Mouse (Mus musculus) gastrocnemius, adult 8-10 months (tissue): ENCODE data around the gene Mapkapk2. TPM values are rescaled to one million over a fixed set of nuclear protein-coding genes. Genes with fewer than 3 reads are reported as not detected.
"Not testable (repeated sequence)": the region's sequence is repeated elsewhere in the genome, so short reads cannot be mapped to it uniquely, and the experiment has no call there.

Source experiments
- DNase-seq, 2 experiments: peaks; one replicate each; pipeline ENCODE4 v3.0.0; 2022; ENCODE audit warnings: low spot score in 2 of 2
- total RNA-seq, 4 experiments: library from RNA; stranded (reverse); gene quantifications; 2 replicates each; pipeline ENCODE4 v1.2.4; 2022

Gene Mapkapk2
- 100 to 1,000 TPM; 215 to 257 (median 231) TPM for total RNA-seq

GRCm38 (mm10) chr1:131097700-131098094 is at the start of gene Mapkapk2:
Gene Mapkapk2, minus strand, starts transcription at chr1:131097826.
- peak; percentile 78 to 83 for DNase-seq

DNA sequence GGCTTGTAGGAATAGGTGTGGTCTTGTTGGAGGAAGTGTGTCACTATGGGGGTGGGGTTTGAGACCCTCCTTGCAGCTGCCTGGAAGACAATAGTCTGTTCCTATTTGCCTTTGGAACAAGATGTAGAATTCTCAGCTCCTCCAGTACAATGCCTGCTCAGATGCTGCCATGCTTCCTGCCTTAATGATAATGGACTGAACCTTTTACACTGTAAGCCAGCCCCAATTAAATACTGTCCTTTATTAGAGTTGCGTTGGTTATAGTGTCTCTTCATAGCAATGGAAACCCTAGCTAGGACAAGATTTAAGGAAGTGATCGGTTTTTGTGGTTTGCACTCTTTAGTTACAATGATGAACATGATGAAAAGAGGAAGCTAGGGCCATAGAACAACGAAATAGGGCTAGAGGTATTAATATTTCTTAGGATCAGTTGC is 48.6 kb upstream of the Mapkapk2 start:
- DNase-seq = no peak

DNA sequence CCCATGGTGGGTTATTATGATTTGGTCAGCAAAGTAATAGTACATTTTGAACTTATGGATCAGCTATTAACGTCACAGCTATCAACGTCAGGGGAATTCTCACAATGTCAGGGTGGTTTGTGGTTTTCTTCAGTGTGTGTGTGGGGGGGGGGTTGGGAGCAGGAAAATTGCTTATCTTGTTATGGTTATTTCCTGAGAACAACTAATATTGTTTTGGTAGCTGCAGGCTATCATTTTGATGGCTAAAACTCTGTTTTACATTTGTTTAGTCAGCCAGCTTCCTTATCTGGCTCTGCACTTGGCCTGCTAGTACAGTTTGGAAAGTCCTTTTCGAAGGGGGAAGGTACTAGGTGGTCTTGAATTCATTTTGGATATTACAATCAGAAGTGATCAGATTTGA is 47.6 kb upstream of the Mapkapk2 start:
- DNase-seq = not testable (repeated sequence)

- DNase-seq = no peak
Measured at GRCm38 (mm10) chr1:131142472-131142871, 44.8 kb upstream of the Mapkapk2 start.

- DNase-seq = no peak
Measured at GRCm38 (mm10) chr1:131141449-131141848, 43.8 kb upstream of the Mapkapk2 start.

DNA sequence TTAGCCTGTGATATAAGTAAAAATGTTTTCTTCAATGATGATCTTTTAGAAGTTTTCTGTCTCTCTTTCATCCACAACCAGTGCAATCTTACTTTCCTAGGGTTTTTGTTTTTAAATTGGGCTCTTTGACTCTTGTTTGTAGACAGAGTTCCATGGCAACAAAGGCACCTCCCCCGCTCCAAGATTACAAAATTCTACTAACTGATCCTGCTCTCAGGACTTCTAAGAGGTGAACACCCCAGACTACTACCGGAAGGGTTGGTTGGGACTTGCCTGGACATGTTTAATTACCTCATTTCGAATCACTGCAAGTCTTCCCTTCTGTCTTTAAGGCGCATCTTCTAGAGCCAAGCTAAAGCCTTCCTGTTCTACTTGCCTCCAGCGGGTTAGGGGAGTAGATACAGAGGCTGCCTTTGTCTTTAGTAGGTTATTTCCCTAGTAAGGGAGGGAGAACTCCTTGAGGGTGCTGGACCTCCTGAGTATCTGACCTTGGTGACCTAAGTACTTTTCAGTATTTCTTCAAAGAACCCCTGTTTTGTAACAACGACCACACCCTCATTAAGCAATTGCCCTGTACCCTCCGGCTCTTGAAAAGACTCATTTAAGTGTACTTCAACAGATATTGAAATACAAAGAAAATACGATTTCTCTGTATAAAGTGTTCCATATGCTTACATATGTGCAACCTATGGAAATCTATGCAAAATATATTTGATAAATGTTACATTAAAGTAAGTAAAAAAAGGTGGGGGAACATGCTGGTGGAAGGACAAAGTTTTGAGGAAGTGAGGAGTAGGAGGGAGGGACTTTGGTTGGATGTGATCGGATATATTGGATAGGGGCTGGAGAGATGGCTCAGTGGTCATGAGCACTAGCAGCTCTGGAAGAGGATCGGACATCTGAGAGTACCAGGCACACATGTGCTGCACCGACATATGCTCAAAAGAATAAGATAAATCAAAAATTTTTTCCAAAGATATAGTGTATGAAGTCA is 41.8 kb upstream of the Mapkapk2 start:
- DNase-seq = no peak

GRCm38 (mm10) chr1:131138191-131139016 is 40.8 kb upstream of the Mapkapk2 start, which contains the start of gene Dyrk3:
Gene Dyrk3, minus strand, starts transcription at chr1:131138340.
- peak; percentile 72 to 79 for DNase-seq

DNA sequence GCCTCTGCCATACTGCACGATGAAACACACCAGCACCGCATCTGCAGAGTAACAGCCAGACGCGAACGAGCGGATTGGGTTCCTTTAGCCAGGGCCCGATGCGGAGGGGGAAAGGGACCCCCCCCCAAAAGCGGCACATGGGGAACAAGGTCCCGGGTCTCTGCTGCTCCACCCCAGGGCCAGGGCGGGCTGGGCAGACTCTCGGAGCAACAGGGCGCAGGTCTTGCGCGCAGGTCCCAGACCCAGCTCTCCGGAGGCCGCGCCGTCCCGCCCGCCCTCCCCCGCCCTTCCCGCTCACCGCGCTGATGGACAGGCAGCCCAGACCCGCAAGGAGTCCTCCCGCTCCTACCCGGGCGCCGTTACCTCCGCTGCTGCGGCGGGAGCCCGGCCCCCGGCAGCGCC is 40.1 kb upstream of the Mapkapk2 start:
- DNase-seq = no peak

- no peak for DNase-seq
Measured at GRCm38 (mm10) chr1:131137111-131137510, 39.5 kb upstream of the Mapkapk2 start.

DNA sequence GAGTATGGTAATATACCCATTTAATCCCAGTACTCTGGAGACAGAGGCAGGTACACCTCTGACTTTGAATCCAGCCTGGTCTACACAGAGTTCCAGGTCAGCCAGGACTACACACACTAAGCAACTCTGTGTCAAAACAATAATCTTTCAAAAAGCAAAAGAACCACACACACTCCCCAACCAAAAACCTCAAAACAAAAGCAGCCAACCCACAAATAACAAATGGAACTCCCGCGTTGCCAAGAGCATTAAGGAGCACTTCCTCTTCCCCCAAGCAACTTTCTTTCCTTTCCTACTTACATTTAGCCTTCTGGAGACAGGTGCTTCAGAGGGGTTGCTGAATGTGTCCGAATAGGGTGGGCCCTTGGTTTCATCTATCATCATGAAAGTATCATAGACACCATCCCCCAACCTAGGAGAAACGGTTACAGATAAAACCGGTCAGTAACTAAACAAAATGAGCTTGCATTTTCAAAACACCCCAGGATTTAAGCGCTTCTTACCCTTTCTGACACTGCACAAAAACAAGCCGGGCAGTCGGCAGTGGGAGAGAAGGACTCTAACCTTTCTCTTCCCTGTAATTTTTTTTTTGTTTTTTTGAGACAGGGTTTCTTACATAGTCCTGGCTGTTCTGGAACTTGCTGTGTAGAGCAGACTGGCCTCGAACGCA is 38.5 kb upstream of the Mapkapk2 start:
- no peak for DNase-seq

- no peak for DNase-seq
Measured at GRCm38 (mm10) chr1:131134942-131135522, 37.4 kb upstream of the Mapkapk2 start.

DNA sequence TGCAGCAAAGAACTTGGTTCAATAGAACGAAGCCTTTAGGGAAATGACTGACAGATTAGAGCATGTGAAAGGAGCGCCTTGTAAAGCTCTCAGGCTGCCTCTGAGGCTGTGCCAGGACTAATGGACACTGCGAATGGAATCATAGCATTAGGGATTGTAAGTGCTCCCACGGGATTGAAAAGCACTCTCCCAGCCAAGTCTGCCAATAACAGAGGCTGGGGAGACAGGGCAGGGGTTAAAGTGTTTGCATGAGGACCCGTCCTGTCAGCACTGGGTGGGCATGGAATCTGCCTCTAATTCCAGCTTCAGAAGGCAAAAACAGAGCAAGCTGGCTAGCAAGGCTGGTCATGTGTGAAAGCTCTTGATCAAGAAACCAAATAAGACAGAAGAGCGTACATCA is 36.6 kb upstream of the Mapkapk2 start:
- no peak for DNase-seq

DNA sequence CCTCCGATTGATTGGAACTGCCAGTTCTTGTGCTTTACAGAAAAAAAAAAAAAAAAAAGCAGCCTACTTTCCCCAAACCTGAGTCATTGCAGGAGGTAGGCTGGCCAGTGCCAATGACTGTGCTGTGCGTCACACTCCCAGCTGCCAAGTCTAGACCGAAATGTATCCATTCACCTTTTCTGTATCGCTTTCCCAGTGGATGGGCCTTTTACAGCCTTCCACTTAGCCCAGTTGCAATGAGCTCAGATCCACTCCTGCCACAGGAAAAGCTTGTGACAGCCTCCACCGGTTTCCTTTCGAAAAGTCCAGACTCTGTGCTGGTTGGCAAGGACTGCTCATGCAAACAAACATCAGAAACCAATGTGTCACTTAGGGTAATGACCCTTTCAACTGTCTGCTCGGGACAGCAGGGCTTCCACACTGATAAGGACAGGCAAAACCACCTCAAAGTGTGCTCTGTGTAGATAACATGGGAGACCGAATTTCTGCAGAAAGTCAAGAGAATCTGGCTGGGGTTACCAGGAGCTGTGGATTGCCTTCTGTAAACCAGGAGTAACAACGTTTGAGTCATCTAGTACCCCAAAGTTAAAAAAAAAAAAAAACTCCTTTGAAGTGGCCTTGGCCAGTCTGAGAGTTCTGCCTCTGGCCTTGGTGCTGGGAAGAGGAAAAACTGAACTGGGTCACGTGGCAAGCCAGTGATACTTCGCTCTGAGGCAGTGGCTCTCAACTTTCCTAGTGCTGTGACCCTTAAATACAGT is 28.5 kb upstream of the Mapkapk2 start:
- no peak for DNase-seq

- no peak for DNase-seq
Measured at GRCm38 (mm10) chr1:131123522-131124265, 26.1 kb upstream of the Mapkapk2 start.

DNA sequence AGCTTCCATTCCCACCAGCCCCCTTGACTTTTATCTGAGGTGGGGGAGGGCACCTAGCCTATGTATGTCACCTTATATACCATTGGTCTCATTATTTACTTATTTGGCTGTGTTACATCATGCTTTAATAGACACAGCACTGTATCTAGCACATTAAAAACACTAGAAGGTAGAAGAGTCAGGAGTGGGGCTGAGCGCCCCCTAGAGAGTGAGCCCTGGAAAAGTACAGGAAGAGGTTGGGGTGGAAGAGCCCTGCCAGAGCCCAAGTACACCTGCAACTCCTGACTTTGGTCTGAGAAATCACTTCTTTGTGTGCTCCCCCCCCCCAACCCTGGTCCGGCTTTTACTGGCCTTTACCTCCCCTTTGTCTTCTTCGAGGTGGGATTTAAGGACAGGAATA is 24.4 kb upstream of the Mapkapk2 start:
- DNase-seq = no peak

- no peak for DNase-seq
Measured at GRCm38 (mm10) chr1:131119026-131119425, 21.4 kb upstream of the Mapkapk2 start.

- no peak for DNase-seq
Measured at GRCm38 (mm10) chr1:131118530-131118929, 20.9 kb upstream of the Mapkapk2 start.

- no peak for DNase-seq
Measured at GRCm38 (mm10) chr1:131116430-131117011, 18.9 kb upstream of the Mapkapk2 start.

GRCm38 (mm10) chr1:131115932-131116331 is 18.3 kb upstream of the Mapkapk2 start:
- no peak for DNase-seq
